Comparison of ENCODE assay signal across 8 mouse cellular contexts in genomic region chr10:95416361-95416684, GRCm38 (mm10). TPM values are rescaled to one million over a fixed set of nuclear protein-coding genes. Genes with fewer than 3 reads are reported as not detected.
A peak's percentile ranks its signal among the peaks of the same experiment; 100 is the strongest.
DNase-seq lines count a peak whose midpoint lies in the region; ATAC-seq and TF ChIP-seq lines count a peak whose summit lies in the region.

No protein-coding gene starts in this region.

- WGBS in liver, adult 2 months: under 1% methylated on average over 34 of the region's 34 CpGs
- under 1% methylated on average over 34 of the region's 34 CpGs for WGBS in embryonic facial prominence, embryonic 13.5 days
- under 1% methylated on average over 29 of the region's 34 CpGs for WGBS in intestine, embryonic 15.5 days
- under 1% methylated on average over 34 of the region's 34 CpGs for WGBS in neural tube, embryonic 12.5 days

- H3K4me3 ChIP-seq in liver, adult 2 months (ENCODE audit: insufficient read depth, low read depth, low read length): peak overlapping the region; percentile 91
- peak overlapping the region; percentile 76 for H3K4me3 ChIP-seq in embryonic facial prominence, embryonic 13.5 days
- H3K4me3 ChIP-seq in intestine, embryonic 15.5 days (replicated peaks): peak overlapping the region; percentile 87
- H3K4me3 ChIP-seq in neural tube, embryonic 12.5 days: peak overlapping the region; percentile 73

- peaks cover 9% of the 10 kb centered on the region; the same call in 1 of the 2 replicates for H3K36me3 ChIP-seq in liver, adult 2 months (ENCODE audit: control insufficient read depth, insufficient read depth, low read length)
- no peaks in the 10 kb centered on the region for H3K36me3 ChIP-seq in embryonic facial prominence, embryonic 13.5 days
- no peaks in the 10 kb centered on the region for H3K36me3 ChIP-seq in intestine, embryonic 15.5 days
- H3K36me3 ChIP-seq in neural tube, embryonic 12.5 days: no peaks in the 10 kb centered on the region

- H3K27ac ChIP-seq in liver, adult 2 months (replicated peaks; ENCODE audit: insufficient read depth, low read depth, low read length): peak overlapping the region; percentile 91
- peak overlapping the region; percentile 88 for H3K27ac ChIP-seq in embryonic facial prominence, embryonic 13.5 days
- H3K27ac ChIP-seq in intestine, embryonic 15.5 days: peak overlapping the region; percentile 93
- peak overlapping the region; percentile 92 for H3K27ac ChIP-seq in neural tube, embryonic 12.5 days

- peaks cover 13% of the 10 kb centered on the region for H3K4me1 ChIP-seq in liver, adult 2 months (ENCODE audit: control insufficient read depth, insufficient read depth, low read length)
- peaks cover 28% of the 10 kb centered on the region for H3K4me1 ChIP-seq in embryonic facial prominence, embryonic 13.5 days
- H3K4me1 ChIP-seq in intestine, embryonic 15.5 days (replicated peaks): peaks cover 17% of the 10 kb centered on the region; the same call in 1 of the 2 replicates
- peaks cover 16% of the 10 kb centered on the region for H3K4me1 ChIP-seq in neural tube, embryonic 12.5 days

- ATAC-seq in embryonic facial prominence, embryonic 13.5 days (ENCODE audit: insufficient number of reproducible peaks, insufficient read depth, low FRiP score, low TSS enrichment, low read depth): peak; percentile 43
- peak; percentile 48 for ATAC-seq in intestine, embryonic 15.5 days
- peak; percentile 17 for ATAC-seq in neural tube, embryonic 12.5 days (ENCODE audit: low FRiP score, low read depth)

- peaks cover 8% of the 10 kb centered on the region; the same call in 1 of the 2 replicates for H3K79me2 ChIP-seq in liver, adult 2 months (ENCODE audit: control insufficient read depth, insufficient read depth, low read length)

- TF ChIP-seq CTCF in liver, adult 2 months (IDR thresholded peaks at IDR 0.05; ENCODE audit: low read depth, low read length): no peak

- no peak for DNase-seq in liver, adult 2 months (ENCODE audit: extremely low read depth, low read depth, low spot score)
- no peak for DNase-seq in liver
- no peak for DNase-seq in urinary bladder, adult 2 months (ENCODE audit: low spot score)
- no peak for DNase-seq in right cerebral cortex, adult 18-20 months
- DNase-seq in layer of hippocampus, adult 9-10 months (ENCODE audit: low spot score): no peak

- no peak for TF ChIP-seq POLR2A in liver, adult 2 months (IDR thresholded peaks at IDR 0.05; ENCODE audit: extremely low read depth, insufficient read depth, low read length)

- peak overlapping the region; percentile 98 for H3K4me2 ChIP-seq in embryonic facial prominence, embryonic 13.5 days
- peak overlapping the region; percentile 96 for H3K4me2 ChIP-seq in intestine, embryonic 15.5 days (replicated peaks)
- H3K4me2 ChIP-seq in neural tube, embryonic 12.5 days (replicated peaks): peak overlapping the region; percentile 96

- no peaks in the 10 kb centered on the region for H3K9me3 ChIP-seq in embryonic facial prominence, embryonic 13.5 days
- no peaks in the 10 kb centered on the region for H3K9me3 ChIP-seq in intestine, embryonic 15.5 days
- no peaks in the 10 kb centered on the region for H3K9me3 ChIP-seq in neural tube, embryonic 12.5 days

- peak overlapping the region; percentile 96 for H3K9ac ChIP-seq in liver, adult 2 months (ENCODE audit: low read depth, low read length)
- H3K9ac ChIP-seq in embryonic facial prominence, embryonic 13.5 days: peak overlapping the region; percentile 83
- peak overlapping the region; percentile 86 for H3K9ac ChIP-seq in intestine, embryonic 15.5 days
- H3K9ac ChIP-seq in neural tube, embryonic 12.5 days: peak overlapping the region; percentile 84

- no peaks in the 10 kb centered on the region for H3K27me3 ChIP-seq in liver, adult 2 months (ENCODE audit: control insufficient read depth, insufficient read depth, low read length)
- peaks cover 9% of the 10 kb centered on the region for H3K27me3 ChIP-seq in embryonic facial prominence, embryonic 13.5 days
- no peaks in the 10 kb centered on the region for H3K27me3 ChIP-seq in intestine, embryonic 15.5 days (replicated peaks)
- no peaks in the 10 kb centered on the region; the same call in 1 of the 2 replicates for H3K27me3 ChIP-seq in neural tube, embryonic 12.5 days (replicated peaks)

RNA-seq across cellular contexts. Expression of gene Socs2, which starts 0.7 kb away (rescaled TPM):
- 5.3 and 12.3 TPM in 2 replicates for total RNA-seq in liver, adult 2 months (2014; rRNA removed)
- 20.0 and 53.8 TPM in 2 replicates for polyA plus RNA-seq in liver, adult 2 months (2012; rRNA removed)
- polyA plus RNA-seq in embryonic facial prominence, embryonic 13.5 days (2015; fragmentation: Nextera tagmentation; extraction: Ambion mirVana): 56.2 and 69.9 TPM in 2 replicates
- polyA plus RNA-seq in intestine, embryonic 15.5 days (2015; fragmentation: Nextera tagmentation; extraction: Ambion mirVana): 76.9 and 78.3 TPM in 2 replicates
- polyA plus RNA-seq in neural tube, embryonic 12.5 days (2016; fragmentation: Nextera tagmentation; extraction: Ambion mirVana): 97.8 and 97.9 TPM in 2 replicates
- polyA plus RNA-seq in urinary bladder, adult 2 months (2012; rRNA removed): 13.5 and 15.6 TPM in 2 replicates
